Mouse (Mus musculus): ENCODE measurements at regions not wholly inside any gene's neighbourhood (a gene's known extent, or its start where the extent isn't known, plus 50 kb on each side); places are given as distances from the start of the nearest gene placed in this dataset.
A peak's percentile ranks its signal among the peaks of the same experiment; 100 is the strongest.

- no peak for DNase-seq (ENCODE audit: low read depth, low spot score)
Measured at GRCm38 (mm10) chr9:22937686-22938391, 285.0 kb upstream of the Bmper start.

DNA sequence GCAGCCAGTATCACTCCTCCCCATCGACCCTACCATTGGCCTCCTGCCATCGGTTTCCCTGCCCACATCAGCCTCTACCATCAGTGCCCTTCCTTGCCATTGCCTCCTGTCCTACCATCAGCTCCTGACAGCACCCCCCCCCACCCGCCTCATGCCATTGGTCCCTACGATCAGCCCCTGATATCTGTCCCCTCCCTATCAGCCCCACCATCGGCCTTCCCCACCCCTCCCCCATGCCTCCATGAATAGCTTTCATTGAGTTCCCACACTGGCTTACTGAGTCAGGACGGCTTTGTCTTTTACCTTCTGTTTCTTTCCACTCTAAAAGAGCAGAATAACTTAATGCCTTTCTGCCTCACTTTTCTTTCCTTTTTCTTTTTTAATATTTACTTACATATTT, 277.9 kb upstream of the Bmper start:
- DNase-seq (ENCODE audit: low read depth, low spot score): no peak

- DNase-seq (ENCODE audit: low read depth, low spot score): no peak
Measured at GRCm38 (mm10) chr9:22945426-22945955, 277.4 kb upstream of the Bmper start.

DNA sequence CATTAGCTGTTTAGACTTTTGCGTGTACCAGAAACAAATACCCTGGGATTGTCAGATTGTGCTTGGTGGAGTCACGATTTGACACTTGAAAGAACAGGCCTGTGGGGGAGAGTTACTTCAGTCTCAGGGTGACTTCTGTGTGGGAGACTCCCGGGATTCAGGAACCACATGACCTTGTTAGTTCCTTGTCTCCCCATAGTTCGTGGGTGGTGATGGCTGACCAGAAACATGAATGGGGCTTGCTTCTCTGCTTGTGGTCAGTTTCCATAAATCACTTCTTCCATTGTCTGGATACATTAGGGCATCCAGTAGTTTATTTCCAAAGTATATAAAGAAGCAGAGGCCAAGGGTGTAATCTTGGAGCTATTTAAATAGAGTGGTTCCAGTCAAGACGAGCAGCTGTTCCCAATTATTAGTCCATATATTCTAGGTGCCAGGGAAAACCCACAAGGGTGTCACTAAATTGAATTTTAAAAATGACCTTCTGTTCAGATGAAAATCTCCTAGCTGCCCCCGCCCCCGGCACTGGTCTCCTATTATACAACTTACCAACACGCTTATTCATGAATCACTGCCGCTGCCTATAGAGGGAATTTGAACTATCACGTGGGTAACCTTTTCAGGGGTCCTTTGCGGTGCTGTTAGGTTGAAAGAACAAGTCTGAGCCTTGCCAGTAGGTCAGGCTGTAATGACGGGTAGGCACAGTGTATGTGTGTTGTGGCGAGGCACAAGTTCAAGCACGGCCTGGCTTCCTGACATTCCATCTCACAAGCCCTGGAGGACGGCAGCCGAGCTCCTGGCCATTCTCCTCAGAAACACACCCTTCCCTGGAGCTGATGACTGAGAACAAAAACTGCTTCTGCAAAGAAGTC, 270.1 kb upstream of the Bmper start:
- DNase-seq (ENCODE audit: low read depth, low spot score): no peak

DNA sequence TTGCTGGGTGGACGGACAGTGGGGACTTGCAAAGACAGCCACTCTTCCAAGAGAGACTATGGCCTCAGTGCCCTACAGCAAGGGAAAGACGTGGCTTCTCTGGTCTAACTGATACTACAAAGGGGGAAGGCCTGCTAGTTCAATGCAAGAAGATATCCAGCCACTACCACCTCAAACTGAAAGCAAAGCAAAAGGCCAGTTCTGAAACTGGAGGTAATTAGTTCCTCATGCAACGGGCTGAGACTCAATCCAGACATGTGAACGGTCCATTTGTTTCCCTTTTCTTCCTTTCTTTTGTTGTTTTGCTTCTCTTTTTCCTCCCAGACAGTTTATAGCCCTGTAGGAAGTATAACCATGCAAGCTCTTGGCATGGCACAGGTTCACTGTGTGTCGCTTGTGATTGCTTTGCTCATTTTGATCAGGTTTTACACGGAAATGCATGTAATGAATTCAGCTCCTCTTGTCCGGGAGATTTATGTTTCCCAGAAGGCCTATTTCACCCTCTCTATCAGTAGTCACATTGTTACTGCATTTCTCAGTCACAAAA, 260.5 kb upstream of the Bmper start:
- no peak for DNase-seq (ENCODE audit: low read depth, low spot score)

GRCm38 (mm10) chr9:22971312-22971711, 251.6 kb upstream of the Bmper start:
- no peak for DNase-seq (ENCODE audit: low read depth, low spot score)

DNA sequence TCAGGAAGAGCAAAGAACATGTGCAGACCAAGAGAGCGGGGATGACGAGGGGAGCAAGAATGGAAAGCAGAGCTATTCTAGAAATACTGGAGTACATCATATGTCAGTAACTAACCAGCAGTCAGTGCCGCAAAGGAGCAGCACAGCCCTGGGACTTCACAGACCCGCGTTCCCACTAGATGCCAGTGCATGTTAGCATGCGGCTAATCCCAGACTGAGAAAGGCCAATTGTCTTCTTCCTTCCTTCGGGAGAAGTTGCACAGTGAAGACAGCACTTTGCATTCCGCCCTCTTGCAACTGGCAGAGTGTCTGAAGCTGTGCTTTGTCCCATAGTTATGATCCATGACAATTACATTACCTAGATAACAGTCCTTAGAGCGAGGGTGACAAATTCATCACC, 246.1 kb upstream of the Bmper start:
- no peak for DNase-seq (ENCODE audit: low read depth, low spot score)

GRCm38 (mm10) chr9:22979627-22980026, 243.2 kb upstream of the Bmper start:
- DNase-seq (ENCODE audit: low read depth, low spot score): no peak

DNA sequence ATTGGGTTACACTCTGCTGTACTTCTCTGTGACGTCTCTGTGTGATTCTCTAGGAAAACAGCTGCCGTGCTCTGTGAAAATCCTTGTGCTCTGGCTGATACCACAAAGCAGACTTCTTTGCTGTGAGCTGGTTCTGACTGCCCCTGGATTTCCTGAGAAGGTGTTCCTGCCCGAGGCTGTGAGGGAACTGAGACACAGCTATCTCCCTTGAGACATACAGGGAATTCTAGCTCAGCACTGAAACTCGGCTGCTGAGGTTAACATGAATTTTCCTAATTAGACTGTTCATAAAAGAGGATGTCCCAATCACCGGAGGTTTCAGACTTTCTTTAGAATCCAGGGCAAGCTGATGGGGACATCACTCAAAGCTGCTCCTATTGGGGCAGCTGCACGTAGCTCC, 233.4 kb upstream of the Bmper start:
- DNase-seq (ENCODE audit: low read depth, low spot score): no peak

DNA sequence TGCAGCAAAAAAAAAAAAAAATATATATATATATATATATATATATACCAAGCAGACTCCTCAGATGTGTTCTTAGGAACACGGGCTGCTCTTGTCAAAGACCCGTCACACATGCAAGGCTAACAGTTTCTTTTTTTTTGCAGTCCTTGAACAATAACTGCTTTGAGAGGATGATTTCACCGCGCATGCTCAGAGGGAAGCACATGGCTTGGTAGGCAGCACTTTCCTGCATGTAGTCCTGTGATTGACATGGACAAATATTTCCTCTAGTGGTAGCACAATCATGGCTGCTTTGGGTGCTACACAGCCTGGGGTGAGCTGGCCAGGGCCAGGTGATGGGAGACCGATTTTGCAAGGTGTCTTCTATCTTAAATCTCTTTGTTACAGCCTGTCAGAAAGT, 229.3 kb upstream of the Bmper start:
- DNase-seq (ENCODE audit: low read depth, low spot score): no peak

GRCm38 (mm10) chr9:22995564-22995963, 227.3 kb upstream of the Bmper start:
- DNase-seq (ENCODE audit: low read depth, low spot score): no peak

DNA sequence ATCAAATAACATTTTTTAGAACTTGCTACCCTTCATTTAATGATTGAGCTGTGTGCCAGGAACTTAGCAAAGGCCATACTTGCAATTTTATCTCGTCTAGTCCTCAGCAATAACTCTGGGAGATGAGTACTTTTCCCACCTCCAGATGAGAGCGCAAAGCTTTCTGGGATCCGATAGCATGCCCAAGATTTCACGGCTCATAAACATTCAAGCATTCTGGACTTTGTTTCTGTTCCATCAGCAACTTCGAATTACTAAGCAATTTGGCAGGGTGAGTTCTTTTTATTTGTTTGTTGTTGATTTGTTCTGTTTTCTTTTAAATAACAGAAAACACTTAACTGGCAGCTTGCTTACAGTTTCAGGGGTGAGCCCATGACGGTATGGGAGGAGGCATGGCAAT, 224.6 kb upstream of the Bmper start:
- no peak for DNase-seq (ENCODE audit: low read depth, low spot score)

- no peak for DNase-seq (ENCODE audit: low read depth, low spot score)
Measured at GRCm38 (mm10) chr9:22999181-22999580, 223.7 kb upstream of the Bmper start.

- no peak for DNase-seq (ENCODE audit: low read depth, low spot score)
Measured at GRCm38 (mm10) chr9:23000200-23000599, 222.7 kb upstream of the Bmper start.

DNA sequence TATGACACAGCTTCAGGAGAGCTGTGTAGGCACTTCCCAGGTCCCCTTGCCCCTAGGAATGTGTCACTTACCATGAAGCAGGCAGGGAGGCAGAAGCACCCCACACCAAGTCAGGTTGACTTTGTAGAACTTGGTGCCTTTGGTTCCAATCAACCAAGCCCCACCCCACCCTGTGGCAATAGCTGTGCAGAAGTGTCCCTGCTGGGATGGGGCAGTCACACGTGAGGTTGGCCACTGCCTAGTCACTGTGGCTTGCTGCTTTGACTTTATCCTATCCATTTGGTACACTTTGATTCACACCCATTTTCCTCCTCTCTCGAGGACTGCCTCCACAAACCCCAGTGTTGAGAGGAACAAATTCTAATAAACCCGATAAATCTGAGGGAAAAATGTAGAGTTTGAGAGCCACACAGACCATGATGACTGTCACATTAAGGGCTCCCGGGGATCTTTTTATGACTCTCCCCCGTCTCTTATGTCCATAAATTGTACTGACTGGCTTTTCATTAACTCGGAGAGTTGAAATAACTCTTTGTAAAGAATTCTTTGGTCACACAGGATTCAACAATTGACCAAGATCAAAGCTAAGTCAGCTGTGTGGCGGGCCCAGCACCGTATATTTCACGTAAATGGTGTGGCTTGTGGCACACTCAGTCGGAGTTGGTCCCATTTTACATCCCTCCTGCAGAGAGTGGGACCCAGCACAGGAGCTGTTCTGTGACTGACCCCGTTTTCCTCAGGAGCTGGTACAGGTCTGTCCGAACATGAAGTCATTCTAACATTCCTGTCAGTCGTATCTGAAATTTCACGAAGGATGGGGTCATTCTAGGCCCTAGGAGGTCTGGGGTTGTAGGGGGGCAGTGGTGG, 219.4 kb upstream of the Bmper start:
- DNase-seq (ENCODE audit: low read depth, low spot score): no peak

GRCm38 (mm10) chr9:23005005-23005404, 217.9 kb upstream of the Bmper start:
- no peak for DNase-seq (ENCODE audit: low read depth, low spot score)

GRCm38 (mm10) chr9:23009462-23010183, 213.3 kb upstream of the Bmper start:
- peak; percentile 9 for DNase-seq (ENCODE audit: low read depth, low spot score)

DNA sequence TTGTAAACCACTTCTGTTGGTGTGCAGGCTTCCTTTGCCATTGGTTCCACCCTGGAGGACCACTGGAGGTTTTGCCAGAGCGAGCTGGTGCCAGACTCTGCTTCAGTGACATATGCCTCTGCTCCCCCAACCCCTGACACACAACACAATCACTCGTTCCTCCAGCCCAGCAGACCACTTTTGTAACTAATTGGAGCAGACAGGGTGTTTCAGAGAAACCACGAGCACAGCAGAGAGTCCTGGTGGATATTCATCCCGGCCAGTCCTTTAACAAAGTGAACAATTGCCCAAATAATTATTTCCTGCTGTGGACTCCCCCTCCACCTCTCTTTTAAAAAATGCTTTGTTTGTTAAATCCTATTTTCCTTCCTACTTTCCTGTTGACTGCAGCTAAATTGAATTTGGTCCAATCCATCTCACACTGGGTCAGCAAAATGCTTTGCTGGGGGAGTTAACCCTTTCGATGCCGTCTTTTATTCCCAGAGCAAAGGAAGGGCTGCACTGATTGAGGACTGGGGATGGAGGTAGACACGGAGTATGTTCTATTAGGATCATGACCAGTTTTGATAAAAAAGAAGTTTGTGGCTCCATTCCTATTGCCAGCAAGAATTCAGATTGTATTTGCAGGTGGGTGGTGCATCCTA, 211.4 kb upstream of the Bmper start:
- no peak for DNase-seq (ENCODE audit: low read depth, low spot score)

- DNase-seq (ENCODE audit: low read depth, low spot score): peak; percentile 17
Measured at GRCm38 (mm10) chr9:23012130-23012529, 210.7 kb upstream of the Bmper start.

GRCm38 (mm10) chr9:23016733-23017132, 206.1 kb upstream of the Bmper start:
- DNase-seq (ENCODE audit: low read depth, low spot score): peak; percentile 52
